Mouse (Mus musculus) liver, embryonic 11.5 days (tissue): Measurements from ENCODE around the gene Pld6. TPM values are rescaled to one million over a fixed set of nuclear protein-coding genes. Genes with fewer than 3 reads are reported as not detected.

Source experiments
- ATAC-seq: fragments of 200-750 bp; cut with Nextera tagmentation; replicated peaks from 2 replicates; pipeline ENCODE4 v1.8.0; 2017; ENCODE audit warnings: moderate number of reproducible peaks, mild to moderate bottlenecking, moderate TSS enrichment, moderate library complexity; ENCODE audit not compliant: low FRiP score
- DNase-seq: peaks from one replicate; pipeline ENCODE4 v3.0.0-alpha.2; 2017; ENCODE audit warnings: low spot score
- H3K27ac ChIP-seq: fragments of 300-500 bp; sonication (generic); 2 replicates; pipeline ENCODE4 v1.5.1; 2014; ENCODE audit warnings: mild to moderate bottlenecking, low read depth, low read length, control low read depth
- H3K27me3 ChIP-seq: fragments of 300-500 bp; sonication (generic); replicated peaks from 2 replicates; pipeline ENCODE4 v1.6.1; 2014; ENCODE audit warnings: low read length, mixed read lengths; ENCODE audit not compliant: control insufficient read depth, insufficient read depth
- H3K36me3 ChIP-seq: fragments of 300-500 bp; sonication (generic); 2 replicates; pipeline ENCODE4 v1.6.1; 2014; ENCODE audit warnings: mild to moderate bottlenecking, low read length, moderate library complexity, mixed read lengths; ENCODE audit not compliant: control insufficient read depth, insufficient read depth
- H3K4me1 ChIP-seq: fragments of 300-500 bp; sonication (generic); replicated peaks from 2 replicates; pipeline ENCODE4 v1.6.1; 2014; ENCODE audit warnings: low read length, mixed read lengths; ENCODE audit not compliant: control insufficient read depth, insufficient read depth
- H3K4me2 ChIP-seq: fragments of 300-500 bp; sonication (generic); 2 replicates; pipeline ENCODE4 v1.6.1; 2014; ENCODE audit warnings: mild to moderate bottlenecking, control low read depth, moderate library complexity
- H3K4me3 ChIP-seq: fragments of 300-500 bp; sonication (generic); 2 replicates; pipeline ENCODE4 v1.5.1; 2014; ENCODE audit warnings: low read depth, low read length, control low read depth
- H3K9ac ChIP-seq: fragments of 300-500 bp; sonication (generic); 2 replicates; pipeline ENCODE4 v1.6.1; 2014; ENCODE audit warnings: low read depth, low read length, control low read depth
- H3K9me3 ChIP-seq: fragments of 300-500 bp; sonication (generic); 2 replicates; pipeline ENCODE4 v1.6.1; 2016; ENCODE audit warnings: low read length, inconsistent platforms, mixed read lengths; ENCODE audit not compliant: control insufficient read depth
- WGBS: fragments of 180-500 bp; shearing (Covaris S2); extraction: QIAGEN DNeasy Blood & Tissue Kit; methylation state at CpG from one replicate; pipeline ENCODE4 v1.1.7; 2014; 5-methylcytosine and 5-hydroxymethylcytosine counted together
- polyA plus RNA-seq: library from polyadenylated mRNA; unstranded; fragments of >200 nt; fragmentation: Nextera tagmentation; extraction: Ambion mirVana; gene quantifications from 2 replicates; pipeline ENCODE4 v1.2.1, GENCODE M21; 2014

The Pld6 gene
- polyA plus RNA-seq, result 1.5 and 1.8 TPM in 2 replicates

GRCm38 (mm10) chr11:59787199-59787781 is at the start of gene Pld6:
Gene Pld6 (minus strand): TSS chr11:59787645.
- no peaks in the 10 kb centered on the region for H3K9me3 ChIP-seq
- H3K4me1 ChIP-seq, result peaks cover 6% of the 10 kb centered on the region
- H3K27me3 ChIP-seq, result no peaks in the 10 kb centered on the region; the same call in 1 of the 2 replicates
- DNase-seq, result peak; percentile 82
- peak; percentile 89 for ATAC-seq
- peak within 1 kb of the TSS; percentile 99 for H3K4me2 ChIP-seq
- H3K27ac ChIP-seq, result no peak within 1 kb of the TSS
- H3K9ac ChIP-seq, result peak within 1 kb of the TSS; percentile 57
- WGBS, result 1% methylated on average over 51 of the region's 51 CpGs
- peak within 1 kb of the TSS; percentile 61 for H3K4me3 ChIP-seq
- peaks cover 3% of the 10 kb centered on the region for H3K36me3 ChIP-seq

DNA sequence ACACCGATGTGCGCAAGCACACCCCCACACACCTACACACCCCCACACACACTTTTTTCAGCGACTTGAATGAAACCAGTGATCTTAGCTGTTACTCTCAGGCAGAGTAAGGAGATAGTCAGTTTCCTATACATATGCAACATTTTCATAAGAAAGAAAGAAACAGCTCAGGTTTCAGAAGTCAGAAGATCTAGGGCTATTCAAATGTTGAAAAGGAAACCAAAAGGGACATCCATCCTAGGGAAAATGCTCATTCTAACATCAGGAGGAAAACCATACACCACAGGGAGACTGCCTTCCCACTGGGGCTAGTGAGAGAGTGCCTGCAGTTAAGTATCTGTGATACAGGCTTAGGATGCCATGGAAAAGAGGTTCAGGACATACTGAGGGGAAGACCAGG is 34.2 kb upstream of the Pld6 start:
- H3K27me3 ChIP-seq, result no peaks in the 10 kb centered on the region
- no peak overlapping the region for H3K27ac ChIP-seq
- DNase-seq, result no peak
- no peak overlapping the region for H3K4me3 ChIP-seq
- H3K9me3 ChIP-seq, result no peaks in the 10 kb centered on the region
- no peak for ATAC-seq
- H3K36me3 ChIP-seq, result peaks cover 75% of the 10 kb centered on the region
- no peaks in the 10 kb centered on the region for H3K4me1 ChIP-seq
- no peak overlapping the region for H3K9ac ChIP-seq
- WGBS, result 92% methylated on average over 3 of the region's 3 CpGs
- H3K4me2 ChIP-seq, result no peak overlapping the region

DNA sequence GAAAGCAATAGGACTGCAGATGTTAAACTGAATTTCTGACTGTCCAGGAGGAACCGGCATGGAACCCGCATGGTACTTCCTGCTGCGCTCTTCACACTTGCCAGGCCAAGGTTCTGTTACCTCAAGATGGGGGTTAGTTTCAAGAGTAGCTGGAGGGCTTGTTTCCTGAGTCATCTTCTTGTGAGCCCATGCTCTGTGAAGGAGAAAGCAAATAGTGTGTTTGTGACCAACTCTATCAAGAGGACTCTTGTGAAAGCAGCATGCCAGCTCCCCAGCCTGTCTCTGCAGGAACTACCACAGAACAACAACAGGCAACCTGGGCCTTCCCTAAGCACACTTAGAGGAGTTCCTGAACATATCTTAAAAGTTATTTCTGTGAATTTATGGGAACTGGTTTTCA is 30.5 kb upstream of the Pld6 start:
- peaks cover 54% of the 10 kb centered on the region for H3K36me3 ChIP-seq
- no peak for DNase-seq
- H3K4me2 ChIP-seq, result no peak overlapping the region
- no peak overlapping the region for H3K27ac ChIP-seq
- H3K4me3 ChIP-seq, result no peak overlapping the region
- ATAC-seq, result no peak
- H3K9ac ChIP-seq, result no peak overlapping the region
- no peaks in the 10 kb centered on the region for H3K27me3 ChIP-seq
- 88% methylated on average over 3 of the region's 3 CpGs for WGBS
- H3K9me3 ChIP-seq, result no peaks in the 10 kb centered on the region
- H3K4me1 ChIP-seq, result no peaks in the 10 kb centered on the region

- WGBS, result 84% methylated on average over 6 of the region's 6 CpGs
- no peak overlapping the region for H3K9ac ChIP-seq
Measured at GRCm38 (mm10) chr11:59815482-59816065, 28.1 kb upstream of the Pld6 start.

DNA sequence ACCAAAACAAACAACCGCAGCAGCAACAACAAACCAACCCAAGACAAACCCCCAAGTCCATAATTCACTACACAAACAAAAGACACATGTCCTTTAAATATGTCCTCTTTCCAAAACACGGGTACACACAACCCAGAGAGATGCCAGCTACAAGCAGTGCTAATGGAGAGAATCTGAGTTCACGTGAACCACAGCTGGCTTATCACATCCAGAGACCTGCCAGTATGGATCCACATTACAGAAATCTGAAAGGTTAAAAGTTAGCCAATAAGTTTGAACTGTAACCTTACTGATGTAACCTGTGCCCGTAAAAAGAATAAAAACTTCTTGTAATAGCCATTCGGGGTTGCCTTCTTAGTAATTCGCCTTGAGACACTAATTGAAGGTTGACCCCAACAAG is 27.5 kb upstream of the Pld6 start:
- Histone ChIP-seq H3K9ac (no peak overlapping the region), H3K4me3 (no peak overlapping the region), H3K27me3 (no peaks in the 10 kb centered on the region), H3K36me3 (peaks cover 36% of the 10 kb centered on the region), H3K4me1 (peaks cover 3% of the 10 kb centered on the region; the same call in 1 of the 2 replicates), H3K9me3 (no peaks in the 10 kb centered on the region), H3K4me2 (no peak overlapping the region), H3K27ac (no peak overlapping the region)
- DNase-seq, result no peak
- 87% methylated on average over 6 of the region's 6 CpGs for WGBS
- ATAC-seq, result no peak

More at GRCm38 (mm10) chr11:59815482-59816065, 28.1 kb upstream of the Pld6 start:
- Histone ChIP-seq H3K4me1 (peaks cover 3% of the 10 kb centered on the region; the same call in 1 of the 2 replicates), H3K27me3 (no peaks in the 10 kb centered on the region), H3K4me3 (no peak overlapping the region), H3K36me3 (peaks cover 41% of the 10 kb centered on the region), H3K9me3 (no peaks in the 10 kb centered on the region), H3K4me2 (no peak overlapping the region), H3K27ac (no peak overlapping the region)
- ATAC-seq, result no peak
- no peak for DNase-seq

DNA sequence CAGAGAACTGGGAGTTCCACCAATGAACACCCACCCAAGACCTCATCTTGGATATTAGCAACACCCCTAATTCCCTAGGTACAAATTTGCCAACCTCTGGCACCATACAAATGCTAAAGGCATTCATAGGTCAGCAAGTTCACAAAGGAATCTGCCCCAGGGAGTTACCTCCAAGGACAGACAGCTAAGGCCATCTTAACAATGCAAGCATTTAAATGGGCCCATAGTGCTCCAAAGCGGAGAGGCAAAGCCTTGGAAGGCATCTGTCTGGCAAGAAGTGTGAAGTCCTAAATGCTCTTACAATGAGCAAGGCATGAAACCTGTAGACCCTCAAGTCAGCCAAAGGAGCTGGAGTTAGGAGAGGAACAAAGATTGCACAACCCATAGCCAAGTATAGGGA is 26.9 kb upstream of the Pld6 start:
- Histone ChIP-seq H3K4me3 (no peak overlapping the region), H3K4me1 (peaks cover 3% of the 10 kb centered on the region; the same call in 1 of the 2 replicates), H3K4me2 (no peak overlapping the region), H3K9me3 (no peaks in the 10 kb centered on the region), H3K27me3 (no peaks in the 10 kb centered on the region), H3K9ac (no peak overlapping the region), H3K27ac (no peak overlapping the region), H3K36me3 (peaks cover 29% of the 10 kb centered on the region)
- 88% methylated on average over 1 of the region's 1 CpGs for WGBS
- DNase-seq, result no peak
- ATAC-seq, result no peak

GRCm38 (mm10) chr11:59813276-59813675 is 25.8 kb upstream of the Pld6 start:
- H3K36me3 ChIP-seq, result peaks cover 19% of the 10 kb centered on the region
- WGBS, result 75% methylated on average over 3 of the region's 3 CpGs
- no peak overlapping the region for H3K4me2 ChIP-seq
- no peak overlapping the region for H3K27ac ChIP-seq
- no peak overlapping the region for H3K4me3 ChIP-seq
- H3K9me3 ChIP-seq, result no peaks in the 10 kb centered on the region
- no peak for ATAC-seq
- no peak overlapping the region for H3K9ac ChIP-seq
- DNase-seq, result no peak
- H3K4me1 ChIP-seq, result peaks cover 11% of the 10 kb centered on the region
- no peaks in the 10 kb centered on the region for H3K27me3 ChIP-seq

DNA sequence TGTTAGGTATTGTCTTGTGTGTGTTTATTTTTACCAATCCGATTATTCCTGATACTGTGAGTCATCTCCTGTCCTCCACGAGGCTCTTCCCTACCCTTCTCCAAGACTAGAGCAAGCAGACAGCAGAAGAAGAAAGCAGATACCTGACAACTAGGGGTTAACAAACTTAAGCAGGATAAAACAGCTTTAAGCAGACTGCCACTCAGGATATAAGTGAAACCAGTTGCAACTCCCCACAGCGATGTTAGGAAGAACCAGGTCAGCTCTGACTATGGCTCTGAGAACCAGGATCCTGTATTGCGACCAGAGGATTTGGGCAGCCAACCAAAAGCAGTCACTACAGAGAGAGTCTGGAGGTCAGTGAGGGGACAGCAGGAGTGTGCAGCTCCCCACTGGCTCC is 23.8 kb upstream of the Pld6 start:
- H3K36me3 ChIP-seq, result peaks cover 17% of the 10 kb centered on the region
- no peak for ATAC-seq
- no peaks in the 10 kb centered on the region for H3K9me3 ChIP-seq
- peaks cover 11% of the 10 kb centered on the region for H3K4me1 ChIP-seq
- H3K4me2 ChIP-seq, result peak overlapping the region; percentile 98
- no peak overlapping the region; the same call in 1 of the 2 replicates for H3K27ac ChIP-seq
- no peak for DNase-seq
- WGBS, result 57% methylated on average over 4 of the region's 4 CpGs
- no peaks in the 10 kb centered on the region for H3K27me3 ChIP-seq
- 0 out of 2 replicates have a peak overlapping the region, but pooled peaks have one; percentile 35 for H3K9ac ChIP-seq
- peak overlapping the region; percentile 87; the same call in 1 of the 2 replicates for H3K4me3 ChIP-seq
